Mouse (Mus musculus) v-Abl transformed pro-B cells (cell line): ENCODE results near the gene Kcnk6.

ENCODE experiments used
- in situ Hi-C, 2 experiments: fragments of 400-800 bp; cut with MboI; formaldehyde crosslinking; loops; one replicate each; pipeline ENCODE4 v1.15.1; 2025; ENCODE audit not compliant: unreplicated experiment in 2 of 2

The Kcnk6 gene

DNA sequence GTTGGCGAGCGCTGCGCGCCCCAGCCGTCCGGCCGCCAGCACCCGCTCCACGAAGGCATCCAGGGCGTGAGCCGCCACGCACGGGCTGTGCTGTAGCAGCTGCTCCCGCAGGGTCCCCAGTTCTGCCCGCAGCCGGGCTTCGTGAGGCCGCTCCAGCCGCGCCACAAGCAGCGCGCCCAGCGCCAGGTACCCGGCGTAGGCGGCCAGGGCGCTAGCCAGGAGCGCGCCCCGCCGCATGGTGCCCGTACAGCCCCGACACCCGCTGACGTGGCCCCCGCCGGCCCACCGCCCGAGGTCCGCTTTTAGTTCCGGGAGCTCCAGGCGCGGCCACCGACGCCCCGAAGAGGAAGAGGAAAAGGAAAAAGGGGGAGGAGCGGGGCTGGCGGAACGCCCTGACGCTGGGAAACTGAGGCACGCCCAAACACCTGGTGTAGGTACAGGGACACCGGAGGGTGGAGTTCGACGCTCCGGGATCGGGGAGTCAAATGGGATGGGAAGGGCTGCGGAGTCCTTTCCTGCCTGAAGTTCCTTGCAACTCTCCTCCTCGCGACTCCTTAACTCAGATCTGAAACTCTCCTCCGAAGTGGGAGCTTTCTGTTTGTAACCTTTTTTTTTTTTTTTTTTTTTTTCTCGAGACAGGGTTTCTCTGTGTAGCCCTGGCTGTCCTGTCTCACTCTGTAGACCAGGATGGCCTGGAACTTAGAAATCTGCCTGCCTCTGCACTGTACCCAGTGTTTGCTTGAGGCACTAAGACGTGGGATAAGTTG, at the start of gene Kcnk6:
TSS of gene Kcnk6 (minus strand) at position 269 of the 767 bp plus-strand sequence.
- in situ Hi-C loops, result loop anchor here in 1 of 2 experiments (5.0 kb wide), 1 partner anchor 50 kb away; the partner anchor contains the start of gene Psmd8

DNA sequence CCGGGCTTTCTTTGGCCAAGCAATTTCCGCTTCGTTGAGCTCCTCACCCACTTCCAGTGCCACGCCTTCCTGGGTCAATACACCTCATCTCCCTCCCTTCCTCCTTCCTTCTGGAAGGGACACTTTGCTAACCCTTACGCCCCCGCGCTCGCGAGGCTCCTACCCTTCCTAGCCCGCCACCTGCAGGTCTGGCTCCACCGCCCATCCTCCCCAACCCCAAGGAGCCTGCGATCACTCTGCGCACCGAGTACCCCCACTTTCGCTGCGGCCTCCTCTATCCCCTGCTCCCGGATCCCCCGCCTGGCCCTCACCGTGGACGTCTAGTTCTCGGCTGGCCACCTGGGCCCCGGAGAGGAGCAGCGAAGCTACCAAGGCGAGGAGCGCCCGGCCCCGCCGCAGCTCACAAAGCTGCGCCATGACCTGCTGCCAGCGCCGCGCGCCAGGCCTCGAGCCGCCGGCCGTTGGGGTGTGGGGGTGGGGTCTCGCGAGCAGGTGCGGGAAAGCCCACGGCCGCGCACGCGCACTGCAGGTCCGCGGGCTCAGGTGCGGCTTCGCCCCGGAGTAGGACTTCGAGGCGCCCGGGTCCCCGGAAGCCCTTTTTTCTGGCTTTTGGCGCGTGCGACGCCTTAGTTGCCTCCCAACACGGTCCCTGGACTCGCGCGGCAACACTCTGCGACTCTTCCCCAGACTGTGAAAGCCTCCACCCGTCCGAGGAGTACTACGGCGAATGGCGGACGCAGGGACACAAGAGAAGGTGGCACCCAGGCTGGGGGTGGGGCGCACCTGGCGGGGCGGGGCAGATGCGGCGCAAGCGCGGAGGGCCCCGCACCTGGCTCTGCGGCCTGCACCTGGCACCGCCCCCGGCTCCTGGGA, 49.1 kb upstream of the Kcnk6 start, which contains the start of gene Spint2:
TSS of gene Spint2 (minus strand) at position 712 of the 873 bp plus-strand sequence.
- in situ Hi-C loops, result no loop called here

DNA sequence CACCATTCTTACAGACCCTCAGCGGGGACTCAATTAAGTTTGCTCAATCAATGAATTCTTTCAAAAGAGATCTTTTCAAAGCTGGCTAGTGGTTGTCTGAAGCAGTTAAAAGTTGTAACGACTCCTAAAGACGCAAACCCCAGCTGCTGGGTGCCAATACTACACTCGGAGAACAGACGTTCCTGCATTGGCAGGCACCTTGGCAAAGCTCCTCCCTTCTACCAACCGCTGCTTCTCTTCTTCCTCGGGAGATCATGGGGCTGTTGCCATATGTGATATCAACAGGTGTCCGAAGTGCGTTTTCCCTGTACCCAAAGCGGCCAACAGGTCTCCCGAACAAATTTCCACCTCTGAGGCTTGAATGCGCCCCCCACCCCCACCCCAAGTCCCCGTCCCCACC, 48.5 kb upstream of the Kcnk6 start:
- in situ Hi-C loops, result no loop called here

DNA sequence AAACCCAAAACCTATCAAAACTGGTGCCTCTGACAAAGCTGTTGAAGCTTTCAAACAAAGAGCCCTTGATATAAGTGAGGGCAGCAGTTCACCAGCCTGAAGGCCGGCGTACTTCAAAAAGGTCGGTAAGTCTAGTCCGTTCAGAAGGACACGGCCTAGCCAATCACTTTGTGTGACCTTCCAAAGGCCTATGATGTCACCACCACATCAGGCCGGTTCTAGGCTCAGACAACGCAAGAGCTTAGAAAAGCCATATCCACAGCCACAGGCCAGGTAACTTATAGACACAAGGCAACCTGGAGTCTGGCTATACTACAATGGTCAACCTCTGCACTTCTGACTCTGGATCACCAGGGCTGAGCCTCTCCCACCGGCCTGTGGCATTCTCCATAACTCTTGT, 47.6 kb upstream of the Kcnk6 start:
- in situ Hi-C loops, result no loop called here

DNA sequence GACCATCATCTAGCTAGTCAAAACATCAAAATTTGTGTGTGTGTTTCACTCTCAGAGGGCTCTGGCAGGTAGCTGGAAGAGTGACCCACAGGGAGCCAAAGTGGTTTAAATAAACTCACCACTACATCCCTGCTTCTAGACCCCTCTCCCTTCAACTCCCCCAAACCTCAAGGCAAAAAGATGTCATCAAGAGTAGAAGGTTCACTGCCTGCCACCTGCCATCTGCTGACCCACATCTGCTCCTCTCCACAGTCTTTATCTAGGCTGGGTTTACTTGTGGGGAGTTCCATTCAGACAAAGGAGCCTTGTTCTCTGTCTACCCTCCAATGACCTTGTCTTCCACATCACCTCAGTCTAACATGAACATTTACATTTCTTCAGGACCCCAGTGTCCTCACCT, 46.9 kb upstream of the Kcnk6 start:
- in situ Hi-C loops, result no loop called here

- in situ Hi-C loops, result no loop called here
Observed at GRCm38 (mm10) chr7:29277510-29277909, 45.2 kb upstream of the Kcnk6 start.

DNA sequence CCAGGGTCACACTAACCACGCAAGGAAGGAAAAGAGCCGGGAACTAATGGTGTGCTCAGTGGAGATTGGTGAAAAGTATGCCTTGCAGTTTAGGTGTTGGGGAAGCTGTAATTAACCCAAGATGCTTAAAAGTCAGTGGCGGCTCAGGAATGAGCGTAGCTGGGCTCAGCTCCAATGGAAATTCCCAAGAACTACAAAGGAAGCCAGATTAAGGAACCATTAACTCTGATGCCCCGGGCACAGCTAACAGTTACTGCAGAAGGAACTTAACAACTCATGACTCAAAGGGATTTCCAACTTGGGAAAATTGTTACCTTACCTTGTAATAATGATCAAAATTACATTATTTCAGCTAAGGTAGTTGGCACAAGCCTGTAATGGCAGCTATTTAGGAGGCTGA, 44.4 kb upstream of the Kcnk6 start:
- in situ Hi-C loops, result no loop called here

- in situ Hi-C loops, result no loop called here
Observed at GRCm38 (mm10) chr7:29271687-29272465, 39.6 kb upstream of the Kcnk6 start.

- in situ Hi-C loops, result no loop called here
Observed at GRCm38 (mm10) chr7:29270445-29270844, 38.1 kb upstream of the Kcnk6 start.

GRCm38 (mm10) chr7:29266931-29267330, 34.6 kb upstream of the Kcnk6 start:
- in situ Hi-C loops, result no loop called here

DNA sequence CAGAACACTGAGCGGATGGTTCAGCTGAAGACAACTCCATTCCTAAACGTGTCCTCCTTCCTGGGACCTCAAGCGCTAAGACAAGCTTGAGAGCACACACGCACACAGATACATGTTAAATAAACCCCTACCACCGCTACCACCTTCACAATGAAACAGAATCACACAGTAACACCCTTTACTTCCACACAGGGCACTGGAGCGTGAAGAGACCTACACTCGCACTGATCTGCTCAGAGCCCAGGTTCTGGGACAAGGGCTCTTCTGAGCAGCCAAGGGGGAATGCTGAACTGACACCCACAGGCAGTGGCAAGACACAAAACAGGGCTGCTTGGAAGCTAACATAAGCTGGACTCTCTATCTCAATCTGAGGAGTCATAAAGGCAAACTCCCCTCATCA, 33.3 kb upstream of the Kcnk6 start:
- in situ Hi-C loops, result no loop called here

DNA sequence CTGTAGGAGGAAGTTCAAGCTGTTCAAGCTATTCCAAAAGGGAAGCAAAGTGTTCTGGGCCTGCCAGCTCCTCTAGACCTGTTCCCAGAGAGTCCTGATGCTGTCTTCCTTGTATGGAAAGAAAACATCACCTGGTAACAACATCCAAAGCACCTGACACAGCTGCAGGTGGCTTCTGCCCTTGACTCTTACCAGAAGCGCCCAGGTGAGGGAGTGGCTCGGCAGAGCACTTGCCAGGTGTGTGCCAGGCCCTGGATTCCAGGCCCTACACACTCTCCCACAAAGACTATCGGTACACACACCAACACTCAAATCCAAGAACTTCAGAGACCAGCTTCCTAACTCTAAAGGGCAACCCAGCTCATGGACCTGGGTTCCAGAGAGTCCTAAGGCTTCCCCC, 31.5 kb upstream of the Kcnk6 start:
- in situ Hi-C loops, result no loop called here

- in situ Hi-C loops, result no loop called here
Observed at GRCm38 (mm10) chr7:29262151-29262550, 29.8 kb upstream of the Kcnk6 start.

- in situ Hi-C loops, result no loop called here
Observed at GRCm38 (mm10) chr7:29259781-29260730, 27.7 kb upstream of the Kcnk6 start.

DNA sequence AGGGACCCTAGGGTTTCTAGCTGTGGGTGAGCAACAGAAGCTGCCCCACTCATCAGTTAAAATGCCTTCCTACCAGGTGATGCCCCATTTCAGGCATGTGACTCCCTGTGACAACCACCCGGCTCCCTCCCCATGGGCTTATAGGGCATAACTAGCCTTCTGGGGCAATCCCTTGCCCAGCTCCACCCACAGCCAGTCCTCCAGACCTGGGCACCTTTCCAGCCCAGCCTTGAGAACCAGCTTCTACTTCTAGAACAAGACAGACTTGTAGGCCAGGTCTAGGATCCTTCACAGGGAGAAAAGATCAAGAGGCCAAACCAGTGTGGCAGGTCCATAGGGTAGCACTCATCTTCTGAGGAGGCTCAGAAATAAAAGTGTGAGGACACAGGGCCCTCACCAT, 25.1 kb upstream of the Kcnk6 start:
- in situ Hi-C loops, result no loop called here

GRCm38 (mm10) chr7:29255875-29256274, 23.6 kb upstream of the Kcnk6 start:
- in situ Hi-C loops, result no loop called here

DNA sequence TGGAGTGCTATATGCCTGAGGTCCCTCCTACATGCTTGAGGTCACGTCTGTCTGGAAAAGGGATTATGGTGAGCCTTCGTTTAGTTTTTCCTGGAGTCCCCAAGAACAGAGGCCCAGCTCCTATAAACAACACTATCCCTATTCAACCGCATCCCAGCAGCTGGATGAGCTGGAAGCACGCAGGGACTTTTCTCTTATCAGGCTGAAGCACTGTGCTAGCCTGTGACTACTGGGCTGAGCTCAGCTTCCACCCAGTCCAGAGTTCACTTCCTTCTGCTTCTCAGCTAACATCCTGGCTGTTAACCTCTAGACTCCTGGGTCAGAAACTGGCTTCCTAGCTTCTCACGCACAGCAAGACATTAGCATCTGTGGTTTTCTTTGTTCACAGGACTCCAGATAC, 21.5 kb upstream of the Kcnk6 start:
- in situ Hi-C loops, result no loop called here

GRCm38 (mm10) chr7:29251166-29251565, 18.9 kb upstream of the Kcnk6 start:
- in situ Hi-C loops, result no loop called here

DNA sequence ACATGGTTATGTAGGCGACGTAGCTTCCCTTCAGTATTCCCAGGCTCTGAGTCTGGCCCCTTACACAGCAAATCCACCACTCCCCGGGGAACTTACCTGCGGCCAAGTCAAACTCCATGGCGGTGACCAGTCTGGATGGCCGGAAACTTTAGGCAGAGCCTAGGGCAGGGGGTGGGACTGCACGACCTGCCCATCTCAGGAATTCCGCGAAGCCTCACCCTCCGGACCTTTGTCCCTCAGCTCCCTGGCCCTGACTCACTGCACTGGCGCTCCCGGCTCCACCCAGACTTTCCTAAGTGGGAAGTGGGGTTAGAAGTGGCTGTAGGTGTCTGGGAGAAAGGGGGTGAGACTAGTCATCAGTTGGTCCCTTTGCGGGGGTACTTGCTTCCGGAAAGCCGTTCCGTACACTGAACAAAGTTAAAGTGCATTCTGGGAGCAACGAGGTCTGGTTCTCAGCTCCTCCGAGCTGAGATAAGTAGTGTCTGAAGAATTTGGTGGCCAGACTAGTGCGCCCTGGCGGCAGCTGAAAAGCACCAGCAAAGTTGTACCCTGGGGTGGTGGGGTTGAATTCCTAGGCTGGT, 16.0 kb upstream of the Kcnk6 start, which contains the start of gene 2200002D01Rik:
TSS of gene 2200002D01Rik (minus strand) at position 206 of the 581 bp plus-strand sequence.
- in situ Hi-C loops, result loop anchor here (5.0 to 10.0 kb wide), 3 partner anchors 44 to 121 kb away; partner anchors contain the start of genes Ggn (in 1 of the 2), Ryr1 (in 1 of the 2) and Spred3 (in 1 of the 2)
